Mouse (Mus musculus): ENCODE data around the gene Ly6g6d. TPM values are rescaled to one million over a fixed set of nuclear protein-coding genes. Genes with fewer than 3 reads are reported as not detected.

Gene Ly6g6d
- polyA plus RNA-seq, 1 experiment from 2014 or later: 0.60 TPM

GRCm38 (mm10) chr17:35024261-35024660 is 53.6 kb downstream of the Ly6g6d start:
- TF ChIP-seq EP300 (IDR thresholded peaks at IDR 0.05; ENCODE audit: low read depth) (no peak), CTCF (IDR thresholded peaks at IDR 0.05; ENCODE audit: low read depth) (no peak)
- peak; percentile 17 for DNase-seq
- Histone ChIP-seq H3K36me3 (replicated peaks; ENCODE audit: insufficient read depth, low read length) (no peaks in the 10 kb centered on the region), H3K9me3 (ENCODE audit: low read length) (no peaks in the 10 kb centered on the region), H3K27ac (ENCODE audit: low read depth) (0 out of 2 replicates have a peak overlapping the region, but pooled peaks have one; percentile 36), H3K4me1 (ENCODE audit: insufficient read depth) (peaks cover 26% of the 10 kb centered on the region), H3K4me2 (ENCODE audit: low read depth, low read length) (no peak overlapping the region), H3K4me3 (ENCODE audit: low read depth, low read length) (no peak overlapping the region), H3K9ac (replicated peaks) (no peak overlapping the region), H3K27me3 (ENCODE audit: insufficient read depth, low read length) (0 out of 2 replicates have a peak, but pooled peaks cover 3% of the 10 kb centered on the region)
- no peak for ATAC-seq
- WGBS (ENCODE audit: insufficient replicate concordance): 49% methylated on average over 13 of the region's 13 CpGs

GRCm38 (mm10) chr17:35023756-35024155 is 54.1 kb downstream of the Ly6g6d start:
- H3K4me3 ChIP-seq (ENCODE audit: low read depth, low read length): no peak overlapping the region
- 19% methylated on average over 4 of the region's 4 CpGs for WGBS (ENCODE audit: insufficient replicate concordance)
- TF ChIP-seq CTCF (IDR thresholded peaks at IDR 0.05; ENCODE audit: low read depth) (no peak), EP300 (IDR thresholded peaks at IDR 0.05; ENCODE audit: low read depth) (no peak)

DNA sequence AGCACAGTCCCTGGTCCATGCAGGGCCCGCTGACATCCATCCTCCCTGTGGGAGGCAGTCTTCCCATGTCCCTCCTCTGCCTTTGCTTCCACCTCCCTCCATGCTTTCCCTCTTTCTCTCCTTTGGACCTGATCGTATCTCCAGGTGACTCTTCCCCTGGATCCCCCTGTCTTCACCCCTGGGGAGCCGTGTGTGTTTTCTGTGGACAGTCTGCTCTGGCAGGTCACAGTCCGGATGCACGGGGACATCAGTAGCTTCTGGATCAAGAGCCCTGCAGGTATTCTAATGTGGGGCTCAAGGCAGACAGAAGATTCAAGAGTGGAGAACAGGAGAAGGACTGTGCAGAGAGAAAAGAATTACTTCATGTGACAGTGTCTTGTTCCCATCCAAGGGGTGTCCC is 54.6 kb downstream of the Ly6g6d start:
- Histone ChIP-seq H3K9me3 (ENCODE audit: low read length) (no peaks in the 10 kb centered on the region), H3K27me3 (ENCODE audit: insufficient read depth, low read length) (0 out of 2 replicates have a peak, but pooled peaks cover 3% of the 10 kb centered on the region), H3K27ac (ENCODE audit: low read depth) (0 out of 2 replicates have a peak overlapping the region, but pooled peaks have one; percentile 2), H3K9ac (replicated peaks) (no peak overlapping the region), H3K36me3 (replicated peaks; ENCODE audit: insufficient read depth, low read length) (no peaks in the 10 kb centered on the region), H3K4me2 (ENCODE audit: low read depth, low read length) (peak overlapping the region; percentile 27; the same call in 1 of the 2 replicates), H3K4me3 (ENCODE audit: low read depth, low read length) (no peak overlapping the region), H3K4me1 (ENCODE audit: insufficient read depth) (peaks cover 25% of the 10 kb centered on the region)
- no peak for ATAC-seq
- DNase-seq: peak; percentile 12
- TF ChIP-seq CTCF (IDR thresholded peaks at IDR 0.05; ENCODE audit: low read depth) (no peak; the same call in 1 of the 2 replicates), EP300 (IDR thresholded peaks at IDR 0.05; ENCODE audit: low read depth) (no peak)
- 78% methylated on average over 5 of the region's 5 CpGs for WGBS (ENCODE audit: insufficient replicate concordance)

More at GRCm38 (mm10) chr17:35023756-35024155, 54.1 kb downstream of the Ly6g6d start:
- Histone ChIP-seq H3K27me3 (ENCODE audit: insufficient read depth, low read length) (0 out of 2 replicates have a peak, but pooled peaks cover 3% of the 10 kb centered on the region), H3K9ac (replicated peaks) (no peak overlapping the region), H3K36me3 (replicated peaks; ENCODE audit: insufficient read depth, low read length) (no peaks in the 10 kb centered on the region), H3K4me2 (ENCODE audit: low read depth, low read length) (peak overlapping the region; percentile 27; the same call in 1 of the 2 replicates), H3K9me3 (ENCODE audit: low read length) (no peaks in the 10 kb centered on the region), H3K27ac (ENCODE audit: low read depth) (0 out of 2 replicates have a peak overlapping the region, but pooled peaks have one; percentile 2), H3K4me1 (ENCODE audit: insufficient read depth) (peaks cover 25% of the 10 kb centered on the region)
- DNase-seq (peak; percentile 51), ATAC-seq (peak; percentile 70)

DNA sequence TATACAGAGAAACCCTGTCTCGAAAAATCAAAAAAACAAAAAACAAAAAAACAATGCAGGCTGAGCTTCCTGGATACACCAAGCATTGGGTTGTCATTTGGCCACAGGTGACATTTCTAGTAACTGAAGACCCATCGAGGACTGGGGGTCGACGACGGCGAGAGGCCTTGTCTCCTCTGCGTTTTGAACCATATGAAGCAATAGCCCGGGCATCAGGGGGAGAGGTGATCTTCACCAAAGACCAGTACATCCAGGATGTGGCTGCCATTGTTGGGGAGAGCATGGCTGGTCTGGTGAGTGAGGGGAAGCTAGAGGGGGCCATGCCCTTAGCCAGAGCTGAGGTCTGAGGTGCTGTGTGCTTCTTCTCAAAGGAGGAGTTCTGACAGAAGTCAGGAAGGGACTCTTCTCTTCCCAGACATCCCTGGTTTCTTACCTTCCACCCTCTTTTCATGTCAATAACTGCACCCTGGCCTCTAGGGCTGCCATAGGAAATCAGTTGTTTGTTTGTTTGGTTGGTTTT is 55.3 kb downstream of the Ly6g6d start:
- TF ChIP-seq CTCF (IDR thresholded peaks at IDR 0.05; ENCODE audit: low read depth) (no peak), EP300 (IDR thresholded peaks at IDR 0.05; ENCODE audit: low read depth) (no peak)
- H3K9ac ChIP-seq (replicated peaks): no peak overlapping the region
- H3K36me3 ChIP-seq (replicated peaks; ENCODE audit: insufficient read depth, low read length): no peaks in the 10 kb centered on the region
- H3K27ac ChIP-seq (ENCODE audit: low read depth): peak overlapping the region; percentile 53; the same call in 1 of the 2 replicates
- H3K9me3 ChIP-seq (ENCODE audit: low read length): no peaks in the 10 kb centered on the region
- H3K4me1 ChIP-seq (ENCODE audit: insufficient read depth): peaks cover 25% of the 10 kb centered on the region
- no peak overlapping the region for H3K4me3 ChIP-seq (ENCODE audit: low read depth, low read length)
- H3K4me2 ChIP-seq (ENCODE audit: low read depth, low read length): no peak overlapping the region
- ATAC-seq (no peak), DNase-seq (peak; percentile 12)
- 83% methylated on average over 8 of the region's 8 CpGs for WGBS (ENCODE audit: insufficient replicate concordance)
- 0 out of 2 replicates have a peak, but pooled peaks cover 3% of the 10 kb centered on the region for H3K27me3 ChIP-seq (ENCODE audit: insufficient read depth, low read length)

DNA sequence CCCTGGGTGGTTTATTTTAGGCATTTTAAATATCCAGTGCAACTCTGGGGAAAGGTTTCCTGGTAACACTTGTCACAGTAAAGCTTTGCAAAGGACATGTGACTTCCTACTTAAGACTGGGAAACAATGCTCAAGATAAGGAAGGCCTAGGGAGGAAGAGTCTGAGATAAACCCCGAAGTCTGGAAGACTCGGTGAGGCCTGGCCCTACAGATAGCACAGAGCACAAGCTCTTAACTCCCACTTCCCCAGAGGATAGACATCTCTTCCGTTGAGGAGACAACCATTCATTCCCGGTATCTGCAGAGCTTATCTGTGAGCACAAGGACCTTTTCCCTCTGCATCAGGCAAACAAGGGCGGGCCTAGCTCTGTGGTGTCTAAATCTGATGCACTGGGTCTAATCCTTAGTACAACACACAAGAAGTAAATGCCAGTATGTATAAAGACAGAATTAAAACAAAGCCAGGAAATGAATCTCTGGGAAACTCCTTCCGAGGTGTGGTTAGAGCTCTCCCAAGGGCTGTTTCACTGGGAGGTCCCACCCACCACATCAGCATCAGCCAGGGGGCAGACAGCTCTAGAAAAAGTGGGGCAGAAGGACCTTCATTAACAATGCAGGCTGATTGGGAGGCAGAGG is 55.9 kb downstream of the Ly6g6d start:
- WGBS (ENCODE audit: insufficient replicate concordance): 24% methylated on average over 6 of the region's 6 CpGs

More for the DNA sequence above, 55.9 kb downstream of the Ly6g6d start:
- peak overlapping the region; percentile 43 for H3K4me2 ChIP-seq (ENCODE audit: low read depth, low read length)
- H3K27ac ChIP-seq (ENCODE audit: low read depth): peak overlapping the region; percentile 53
- TF ChIP-seq EP300 (IDR thresholded peaks at IDR 0.05; ENCODE audit: low read depth) (peak; percentile 94), CTCF (IDR thresholded peaks at IDR 0.05; ENCODE audit: low read depth) (no peak)
- no peak overlapping the region; the same call in 1 of the 2 replicates for H3K9ac ChIP-seq (replicated peaks)
- H3K4me3 ChIP-seq (ENCODE audit: low read depth, low read length): no peak overlapping the region
- DNase-seq (peak; percentile 36), ATAC-seq (peak; percentile 78)
- H3K4me1 ChIP-seq (ENCODE audit: insufficient read depth): peaks cover 25% of the 10 kb centered on the region
- H3K36me3 ChIP-seq (replicated peaks; ENCODE audit: insufficient read depth, low read length): no peaks in the 10 kb centered on the region
- no peaks in the 10 kb centered on the region for H3K9me3 ChIP-seq (ENCODE audit: low read length)
- H3K27me3 ChIP-seq (ENCODE audit: insufficient read depth, low read length): 0 out of 2 replicates have a peak, but pooled peaks cover 3% of the 10 kb centered on the region

Other genes starting within 250 kb of the Ly6g6d start
- 12.6 and 13.1 TPM in 2 replicates for gene Stk19, start 241.1 kb downstream of the Ly6g6d start, polyA plus RNA-seq (2015; fragmentation: Nextera tagmentation; extraction: Ambion mirVana)
- 17.6 and 19.2 TPM in 2 replicates for gene Dxo, start 241.0 kb downstream of the Ly6g6d start, polyA plus RNA-seq (2015; fragmentation: Nextera tagmentation; extraction: Ambion mirVana)
- gene Skiv2l, start 227.9 kb downstream of the Ly6g6d start, polyA plus RNA-seq (2015; fragmentation: Nextera tagmentation; extraction: Ambion mirVana): 14.1 and 15.4 TPM in 2 replicates
- gene Nelfe, start 227.7 kb downstream of the Ly6g6d start, polyA plus RNA-seq (2015; fragmentation: Nextera tagmentation; extraction: Ambion mirVana): 26.1 and 26.5 TPM in 2 replicates
- 744 and 847 TPM in 2 replicates for gene Cfb, start 215.5 kb downstream of the Ly6g6d start, polyA plus RNA-seq (2015; fragmentation: Nextera tagmentation; extraction: Ambion mirVana)
- 0.33 and 0.46 TPM in 2 replicates for gene Zbtb12, start 198.6 kb downstream of the Ly6g6d start, polyA plus RNA-seq (2015; fragmentation: Nextera tagmentation; extraction: Ambion mirVana)
- 0.25 TPM in 1 of 2 replicates, not detected in the other for gene Gm20547, start 196.0 kb downstream of the Ly6g6d start, polyA plus RNA-seq (2015; fragmentation: Nextera tagmentation; extraction: Ambion mirVana)
- 35.7 and 37.3 TPM in 2 replicates for gene C2, start 179.8 kb downstream of the Ly6g6d start, polyA plus RNA-seq (2015; fragmentation: Nextera tagmentation; extraction: Ambion mirVana)
- 11.1 TPM in 2 replicates for gene Ehmt2, start 179.6 kb downstream of the Ly6g6d start, polyA plus RNA-seq (2015; fragmentation: Nextera tagmentation; extraction: Ambion mirVana)
- 3.5 and 3.6 TPM in 2 replicates for gene Slc44a4, start 163.6 kb downstream of the Ly6g6d start, polyA plus RNA-seq (2015; fragmentation: Nextera tagmentation; extraction: Ambion mirVana)
- 35.6 and 40.3 TPM in 2 replicates for gene Neu1, start 146.8 kb downstream of the Ly6g6d start, polyA plus RNA-seq (2015; fragmentation: Nextera tagmentation; extraction: Ambion mirVana)
- 0.06 and 0.12 TPM in 2 replicates for gene Hspa1b, start 118.8 kb downstream of the Ly6g6d start, polyA plus RNA-seq (2015; fragmentation: Nextera tagmentation; extraction: Ambion mirVana)
- gene Gm20481, start 108.2 kb downstream of the Ly6g6d start, polyA plus RNA-seq (2015; fragmentation: Nextera tagmentation; extraction: Ambion mirVana): 0.28 TPM in 1 of 2 replicates, not detected in the other
- gene Hspa1a, start 105.9 kb downstream of the Ly6g6d start, polyA plus RNA-seq (2015; fragmentation: Nextera tagmentation; extraction: Ambion mirVana): 0.46 and 0.59 TPM in 2 replicates
- gene Hspa1l, start 105.4 kb downstream of the Ly6g6d start, polyA plus RNA-seq (2015; fragmentation: Nextera tagmentation; extraction: Ambion mirVana): 0.18 TPM in 1 of 2 replicates, not detected in the other
- gene Lsm2, start 96.2 kb downstream of the Ly6g6d start, polyA plus RNA-seq (2015; fragmentation: Nextera tagmentation; extraction: Ambion mirVana): 69.8 and 76.7 TPM in 2 replicates
- gene Vars, start 77.1 kb downstream of the Ly6g6d start, polyA plus RNA-seq (2015; fragmentation: Nextera tagmentation; extraction: Ambion mirVana): 38.0 and 43.8 TPM in 2 replicates
- gene Vwa7, start 61.5 kb downstream of the Ly6g6d start, polyA plus RNA-seq (2015; fragmentation: Nextera tagmentation; extraction: Ambion mirVana): 0.09 and 0.12 TPM in 2 replicates
- 3.3 and 4.1 TPM in 2 replicates for gene Sapcd1, start 50.0 kb downstream of the Ly6g6d start, polyA plus RNA-seq (2015; fragmentation: Nextera tagmentation; extraction: Ambion mirVana)
- gene Msh5, start 31.3 kb downstream of the Ly6g6d start, polyA plus RNA-seq (2015; fragmentation: Nextera tagmentation; extraction: Ambion mirVana): 3.8 and 4.2 TPM in 2 replicates
- gene Clic1, start 28.1 kb downstream of the Ly6g6d start, polyA plus RNA-seq (2015; fragmentation: Nextera tagmentation; extraction: Ambion mirVana): 98.6 and 102 TPM in 2 replicates
- gene Ddah2, start 19.0 kb downstream of the Ly6g6d start, polyA plus RNA-seq (2015; fragmentation: Nextera tagmentation; extraction: Ambion mirVana): 15.8 and 17.2 TPM in 2 replicates
- gene Ly6g6c, start 12.7 kb downstream of the Ly6g6d start, polyA plus RNA-seq (2015; fragmentation: Nextera tagmentation; extraction: Ambion mirVana): 0.32 and 0.49 TPM in 2 replicates
- gene Mpig6b, start 11.9 kb downstream of the Ly6g6d start, polyA plus RNA-seq (2015; fragmentation: Nextera tagmentation; extraction: Ambion mirVana): 6.5 and 7.1 TPM in 2 replicates
- gene Ly6g6e, start 1.2 kb downstream of the Ly6g6d start, polyA plus RNA-seq (2015; fragmentation: Nextera tagmentation; extraction: Ambion mirVana): 0.19 TPM in 1 of 2 replicates, not detected in the other
- 4.0 and 5.3 TPM in 2 replicates for gene Ly6g6f, start 7.5 kb upstream of the Ly6g6d start, polyA plus RNA-seq (2015; fragmentation: Nextera tagmentation; extraction: Ambion mirVana)
- gene Abhd16a, start 11.2 kb upstream of the Ly6g6d start, polyA plus RNA-seq (2015; fragmentation: Nextera tagmentation; extraction: Ambion mirVana): 47.3 and 49.3 TPM in 2 replicates
- not detected in 2 replicates for gene Ly6g5c, start 30.2 kb upstream of the Ly6g6d start, polyA plus RNA-seq (2015; fragmentation: Nextera tagmentation; extraction: Ambion mirVana)
- gene Ly6g5b, start 37.4 kb upstream of the Ly6g6d start, polyA plus RNA-seq (2015; fragmentation: Nextera tagmentation; extraction: Ambion mirVana): 0.32 and 0.67 TPM in 2 replicates
- gene Gpank1, start 43.4 kb upstream of the Ly6g6d start, polyA plus RNA-seq (2015; fragmentation: Nextera tagmentation; extraction: Ambion mirVana): 8.1 and 9.6 TPM in 2 replicates
- gene Csnk2b, start 44.0 kb upstream of the Ly6g6d start, polyA plus RNA-seq (2015; fragmentation: Nextera tagmentation; extraction: Ambion mirVana): 120 and 131 TPM in 2 replicates
- gene D17H6S53E, start 48.3 kb upstream of the Ly6g6d start, polyA plus RNA-seq (2015; fragmentation: Nextera tagmentation; extraction: Ambion mirVana): 4.4 and 4.8 TPM in 2 replicates
- gene Apom, start 54.0 kb upstream of the Ly6g6d start, polyA plus RNA-seq (2015; fragmentation: Nextera tagmentation; extraction: Ambion mirVana): 1,209 and 1,216 TPM in 2 replicates
- 16.5 and 19.7 TPM in 2 replicates for gene Bag6, start 57.1 kb upstream of the Ly6g6d start, polyA plus RNA-seq (2015; fragmentation: Nextera tagmentation; extraction: Ambion mirVana)
- gene Prrc2a, start 86.8 kb upstream of the Ly6g6d start, polyA plus RNA-seq (2015; fragmentation: Nextera tagmentation; extraction: Ambion mirVana): 28.0 and 32.9 TPM in 2 replicates
- gene Aif1, start 98.0 kb upstream of the Ly6g6d start, polyA plus RNA-seq (2015; fragmentation: Nextera tagmentation; extraction: Ambion mirVana): 34.1 and 39.1 TPM in 2 replicates
- gene Lst1, start 110.4 kb upstream of the Ly6g6d start, polyA plus RNA-seq (2015; fragmentation: Nextera tagmentation; extraction: Ambion mirVana): 41.2 and 44.2 TPM in 2 replicates
- 5.3 and 6.0 TPM in 2 replicates for gene Ltb, start 116.4 kb upstream of the Ly6g6d start, polyA plus RNA-seq (2015; fragmentation: Nextera tagmentation; extraction: Ambion mirVana)
- 0.59 and 0.75 TPM in 2 replicates for gene Tnf, start 123.9 kb upstream of the Ly6g6d start, polyA plus RNA-seq (2015; fragmentation: Nextera tagmentation; extraction: Ambion mirVana)
- gene Lta, start 127.3 kb upstream of the Ly6g6d start, polyA plus RNA-seq (2015; fragmentation: Nextera tagmentation; extraction: Ambion mirVana): not detected in 2 replicates
- 0.22 TPM in 2 replicates for gene Gm16181, start 142.8 kb upstream of the Ly6g6d start, polyA plus RNA-seq (2015; fragmentation: Nextera tagmentation; extraction: Ambion mirVana)
- gene Atp6v1g2, start 155.6 kb upstream of the Ly6g6d start, polyA plus RNA-seq (2015; fragmentation: Nextera tagmentation; extraction: Ambion mirVana): 0.98 and 1.3 TPM in 2 replicates
- gene Nfkbil1, start 157.7 kb upstream of the Ly6g6d start, polyA plus RNA-seq (2015; fragmentation: Nextera tagmentation; extraction: Ambion mirVana): 4.1 and 4.4 TPM in 2 replicates
- gene Ddx39b, start 163.7 kb upstream of the Ly6g6d start, polyA plus RNA-seq (2015; fragmentation: Nextera tagmentation; extraction: Ambion mirVana): 79.6 and 87.2 TPM in 2 replicates
- gene H2-D1, start 184.7 kb upstream of the Ly6g6d start, polyA plus RNA-seq (2015; fragmentation: Nextera tagmentation; extraction: Ambion mirVana): 256 and 291 TPM in 2 replicates
- gene H2-Q1, start 242.3 kb upstream of the Ly6g6d start, polyA plus RNA-seq (2015; fragmentation: Nextera tagmentation; extraction: Ambion mirVana): 0.07 and 0.17 TPM in 2 replicates

Measured in liver, postnatal 0 days (tissue).